Mouse (Mus musculus): ENCODE measurements around the gene Cox19.

- TF ChIP-seq TAL1 (conservative IDR thresholded peaks at IDR 0.05; ENCODE audit: low read depth, low read length) (no peak), CTCF (IDR thresholded peaks at IDR 0.05; ENCODE audit: low read depth, low read length) (no peak), GATA2 (IDR thresholded peaks at IDR 0.05; ENCODE audit: borderline replicate concordance, low read depth, low read length) (no peak), GATA1 (IDR thresholded peaks at IDR 0.05; ENCODE audit: borderline replicate concordance, low read length) (no peak), POLR2AphosphoS5 (IDR thresholded peaks at IDR 0.05; ENCODE audit: insufficient replicate concordance, low read depth, low read length) (no peak)
Measured at GRCm38 (mm10) chr5:139359244-139359643, 8.0 kb upstream of the Cox19 start.

Data from G1E (cell line).